Mouse (Mus musculus): ENCODE results near the gene Sorbs1.

Gene Sorbs1

DNA sequence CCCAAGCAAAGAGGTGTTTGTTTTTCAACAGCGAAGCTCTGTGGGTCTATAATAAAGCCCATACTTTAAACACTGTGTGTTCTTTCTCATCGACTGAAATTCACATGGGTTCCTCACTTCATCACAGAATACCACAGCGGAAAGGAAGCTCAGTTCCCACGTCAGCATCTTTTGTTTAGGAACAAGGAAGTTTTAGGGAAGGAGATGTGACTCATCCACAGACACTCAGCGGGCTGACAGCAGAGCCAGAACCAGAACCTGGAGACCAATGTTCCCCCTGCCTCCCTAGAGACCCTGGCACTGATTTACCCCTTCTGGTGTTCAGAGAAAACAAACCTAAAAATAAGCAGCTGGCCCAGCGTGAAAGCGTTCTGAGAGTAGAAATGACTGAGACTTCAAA lies 208.1 kb downstream of the Sorbs1 start:
- CTCF ChIA-PET: no interaction called here

- CTCF ChIA-PET: no interaction called here
These were observed 210.7 kb downstream of the Sorbs1 start for GRCm38 (mm10) chr19:40302916-40303315.

DNA sequence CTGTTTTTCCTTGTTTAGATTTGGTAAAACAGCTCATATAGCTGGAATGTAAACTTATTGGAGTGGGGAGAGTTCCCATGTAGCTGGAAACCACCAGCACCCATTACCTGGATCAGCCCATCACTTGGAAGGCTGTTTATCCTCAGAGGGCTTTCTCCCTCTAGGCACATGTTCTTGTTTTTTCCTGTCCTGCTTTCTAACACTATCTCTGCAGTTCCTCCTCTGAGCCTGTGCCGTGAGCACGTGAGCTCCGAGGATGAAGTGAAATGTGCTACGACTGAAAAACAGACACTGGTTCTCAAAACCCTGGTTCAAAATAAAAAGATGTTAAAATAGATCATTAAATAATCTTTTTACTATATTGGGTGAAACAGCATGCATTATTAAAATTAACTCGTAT lies 211.1 kb downstream of the Sorbs1 start:
- CTCF ChIA-PET: no interaction called here

- CTCF ChIA-PET: no interaction called here
These were observed 213.4 kb downstream of the Sorbs1 start for GRCm38 (mm10) chr19:40299983-40300759.

DNA sequence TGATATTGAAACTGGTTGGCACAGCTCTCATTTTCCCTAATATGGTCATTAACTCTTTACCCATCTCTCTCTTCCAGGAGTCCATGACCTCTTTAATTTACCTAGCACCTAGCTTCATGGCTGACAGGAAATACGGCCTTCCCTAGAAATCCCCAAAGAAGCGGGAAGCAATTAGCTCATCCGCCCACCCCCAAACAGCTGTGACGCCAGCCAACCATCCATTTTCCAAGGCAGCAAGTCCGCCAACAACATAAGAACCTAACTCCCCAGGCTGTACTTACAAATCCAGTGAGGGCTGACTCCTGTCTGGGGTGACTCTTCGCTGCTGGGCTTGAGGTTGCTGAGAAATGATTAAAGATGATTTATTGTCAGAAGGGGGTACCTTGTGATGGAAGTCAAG lies 214.4 kb downstream of the Sorbs1 start:
- CTCF ChIA-PET: no interaction called here

GRCm38 (mm10) chr19:40298574-40298973 lies 215.0 kb downstream of the Sorbs1 start:
- CTCF ChIA-PET: no interaction called here

GRCm38 (mm10) chr19:40297798-40298144 lies 215.8 kb downstream of the Sorbs1 start:
- CTCF ChIA-PET: no interaction called here

- CTCF ChIA-PET: no interaction called here
These were observed 216.3 kb downstream of the Sorbs1 start for GRCm38 (mm10) chr19:40297078-40297797.

GRCm38 (mm10) chr19:40294231-40294630 lies 219.3 kb downstream of the Sorbs1 start:
- CTCF ChIA-PET: no interaction called here

DNA sequence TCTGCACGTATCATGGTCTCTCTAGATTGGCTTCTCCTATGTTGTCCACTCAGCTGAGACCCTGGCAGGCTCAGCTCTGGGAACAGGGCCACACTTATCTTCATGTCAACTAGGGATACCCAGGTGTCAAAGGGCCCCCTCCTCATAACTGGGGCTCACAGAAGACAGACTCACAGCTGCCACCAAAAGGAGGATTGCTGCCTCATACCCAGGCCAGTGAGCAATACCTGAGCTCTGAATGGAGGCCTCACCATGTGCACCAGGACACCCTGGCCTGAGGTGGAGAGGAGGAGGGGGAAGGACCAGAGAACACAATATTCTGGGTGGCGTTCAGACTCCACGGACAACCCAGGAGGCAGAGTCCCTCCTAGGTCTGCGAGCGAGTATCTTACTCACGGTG lies 219.8 kb downstream of the Sorbs1 start:
- CTCF ChIA-PET: no interaction called here

GRCm38 (mm10) chr19:40290099-40290724 lies 223.4 kb downstream of the Sorbs1 start:
- CTCF ChIA-PET: no interaction called here

GRCm38 (mm10) chr19:40288415-40288814 lies 225.2 kb downstream of the Sorbs1 start:
- CTCF ChIA-PET: no interaction called here

- CTCF ChIA-PET: no interaction called here
These were observed 228.9 kb downstream of the Sorbs1 start for GRCm38 (mm10) chr19:40284704-40285103.

DNA sequence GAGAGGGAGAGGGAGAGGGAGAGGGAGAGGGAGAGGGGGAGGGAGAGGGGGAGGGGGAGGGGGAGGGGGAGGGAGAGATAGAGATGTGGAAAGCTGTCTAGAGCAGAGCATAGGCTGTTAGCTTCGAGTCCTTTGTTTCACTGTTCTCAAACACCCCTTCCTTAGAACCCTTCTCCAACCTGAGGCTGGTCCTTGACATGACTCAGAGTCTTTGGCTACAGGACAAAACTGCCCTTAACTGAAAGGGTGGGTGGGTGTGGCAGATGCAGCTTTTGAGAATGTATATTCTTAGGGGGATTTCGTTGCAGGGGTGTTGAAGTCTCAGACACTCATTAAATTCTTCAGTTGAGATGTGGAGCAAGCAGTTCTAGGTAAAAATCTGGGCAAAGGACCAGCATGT lies 230.2 kb downstream of the Sorbs1 start:
- CTCF ChIA-PET: no interaction called here

DNA sequence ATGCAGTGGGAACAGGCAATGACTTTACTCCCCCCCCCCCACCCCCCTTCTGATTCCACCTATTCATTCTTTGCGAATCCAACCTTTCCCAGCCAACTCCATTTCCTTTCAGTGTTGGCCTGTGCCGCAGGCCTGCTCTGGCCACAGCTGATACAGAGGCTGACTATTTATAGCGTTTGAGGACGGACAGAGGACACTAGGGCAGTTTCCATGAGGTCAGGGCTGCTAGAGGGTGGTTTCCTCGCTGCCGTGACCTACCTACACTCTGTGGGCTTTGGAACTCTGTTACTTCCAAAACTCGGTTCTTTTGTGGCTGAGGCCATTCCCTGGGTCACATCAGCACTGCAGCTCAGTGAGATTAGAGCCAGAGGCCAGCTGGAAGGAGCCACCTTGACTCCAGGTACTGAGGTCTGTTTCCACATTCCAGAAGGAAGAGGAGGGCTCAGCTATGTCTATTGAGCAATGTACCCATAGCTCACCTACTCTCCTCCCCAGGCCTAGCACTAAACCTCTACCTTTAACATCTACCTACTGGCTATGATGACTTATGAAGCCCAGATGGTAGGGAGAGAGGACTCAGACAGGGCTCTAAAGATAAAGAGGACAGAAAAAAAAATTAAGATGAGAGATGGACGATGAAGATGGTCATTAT lies 235.1 kb downstream of the Sorbs1 start:
- CTCF ChIA-PET: no interaction called here

- CTCF ChIA-PET: no interaction called here
These were observed 236.1 kb downstream of the Sorbs1 start for GRCm38 (mm10) chr19:40277494-40277893.

DNA sequence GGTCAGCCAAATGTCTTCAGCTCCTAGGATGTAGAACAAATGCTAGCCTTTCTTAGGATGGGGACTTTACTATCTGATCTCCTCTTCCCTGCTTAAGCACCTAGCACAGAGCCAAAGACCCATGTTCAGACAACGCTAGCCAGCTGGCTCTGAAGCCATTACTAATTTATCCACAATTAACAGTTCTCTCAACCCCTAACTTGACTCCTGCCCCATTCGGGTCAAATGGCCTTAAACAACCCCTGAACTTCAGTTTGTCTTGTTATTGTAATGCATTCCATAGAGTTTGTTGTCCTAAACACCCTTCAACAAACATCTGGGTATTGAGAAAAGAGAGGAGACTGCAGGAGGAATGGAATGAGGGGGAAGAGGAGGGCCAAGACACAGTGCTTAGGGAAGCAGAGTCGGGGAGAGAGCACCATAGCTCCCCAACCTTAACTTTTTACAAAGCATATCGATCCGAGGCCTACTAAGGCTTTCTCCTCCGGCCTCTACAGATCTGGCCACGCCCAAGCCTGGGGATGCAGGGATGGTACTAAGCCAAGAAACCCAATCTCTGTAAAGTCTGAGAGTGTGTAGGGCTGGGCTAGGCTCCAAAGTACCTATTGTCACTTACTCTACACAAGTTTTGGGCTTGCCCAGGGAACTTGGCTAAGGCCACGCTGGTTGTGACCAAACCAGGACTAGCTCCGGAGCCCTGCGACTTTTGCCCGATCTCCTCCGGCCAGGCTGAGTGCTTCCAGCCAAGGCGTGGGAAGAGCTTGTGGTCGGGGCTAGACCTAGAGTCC lies 238.0 kb downstream of the Sorbs1 start:
- CTCF ChIA-PET: no interaction called here

DNA sequence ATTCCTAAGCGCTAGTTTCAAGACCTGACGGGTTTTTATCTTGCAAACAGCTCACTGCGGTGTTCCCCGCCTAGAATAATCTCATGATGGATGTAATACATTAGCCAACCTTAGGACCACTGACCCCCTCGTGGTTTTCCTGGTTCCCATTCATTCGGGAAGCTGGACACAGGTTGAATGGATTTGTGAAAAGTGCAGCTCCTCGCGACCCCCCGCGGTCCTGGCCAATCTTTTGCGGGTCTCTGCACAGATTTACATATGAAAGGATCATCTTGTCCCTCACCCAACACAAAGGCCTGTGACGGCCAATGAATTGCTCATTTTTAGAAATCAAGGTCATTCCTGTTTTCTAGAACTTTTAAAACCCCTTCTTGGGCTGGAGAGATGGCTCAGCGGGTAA lies 240.9 kb downstream of the Sorbs1 start:
- CTCF ChIA-PET: no interaction called here

- CTCF ChIA-PET: no interaction called here
These were observed 242.2 kb downstream of the Sorbs1 start, which contains the start of gene Pdlim1 for GRCm38 (mm10) chr19:40271308-40271892. Pdlim1 (minus strand) TSS chr19:40271842.

DNA sequence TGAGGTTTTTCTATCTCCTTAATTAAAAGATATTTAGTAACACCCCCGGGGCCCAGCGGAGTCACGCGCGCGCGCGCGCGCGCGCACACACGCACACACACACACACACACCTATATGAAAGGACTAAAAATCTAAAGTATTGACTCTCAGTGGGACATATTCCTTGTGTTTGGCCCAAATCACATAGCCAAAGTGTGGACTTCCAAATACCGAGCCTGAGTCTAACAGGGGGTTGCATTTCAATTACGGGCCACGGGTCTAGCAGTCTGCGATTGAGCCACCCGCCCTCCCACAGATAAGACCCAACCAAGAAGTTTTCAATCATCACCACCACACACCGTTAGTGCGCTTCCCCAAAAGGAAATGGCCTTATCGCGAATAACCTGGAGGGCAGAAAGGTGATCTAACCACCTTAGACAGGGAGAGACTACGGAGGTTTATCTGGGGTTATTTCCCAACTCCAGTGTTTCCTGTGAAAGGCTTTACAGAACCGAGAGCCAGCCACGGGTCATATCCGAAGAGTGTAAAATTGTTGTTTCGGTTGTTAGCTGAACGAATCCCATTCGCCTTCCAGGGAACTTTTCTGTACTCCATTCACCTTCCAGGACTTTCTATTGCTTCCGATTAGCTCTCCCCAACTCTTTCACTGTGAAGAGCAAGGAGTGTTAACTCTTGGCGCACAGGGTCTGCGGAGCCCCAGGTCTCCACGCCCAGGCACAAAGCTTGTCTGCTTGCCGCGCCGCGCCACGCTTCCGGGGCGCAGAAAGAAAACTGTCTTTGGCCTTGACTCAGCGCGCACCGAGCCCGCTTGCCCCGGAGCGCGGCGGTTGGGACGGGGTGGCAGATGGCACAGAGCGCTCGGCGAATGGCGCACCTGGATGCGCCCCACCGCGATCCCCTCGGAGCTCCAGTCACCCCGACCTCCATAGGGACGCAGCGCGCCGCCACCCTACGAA lies 242.9 kb downstream of the Sorbs1 start:
- CTCF ChIA-PET: no interaction called here

Measured in spleen, embryonic (tissue).